Mouse (Mus musculus) liver, embryonic 11.5 days (tissue): ENCODE results near the gene Gm28308. TPM values are rescaled to one million over a fixed set of nuclear protein-coding genes. Genes with fewer than 3 reads are reported as not detected.
A peak's percentile ranks its signal among the peaks of the same experiment; 100 is the strongest.

Experiments used
- ATAC-seq: fragments of 200-750 bp; cut with Nextera tagmentation; replicated peaks from 2 replicates; pipeline ENCODE4 v1.8.0; 2017; ENCODE audit warnings: moderate number of reproducible peaks, mild to moderate bottlenecking, moderate TSS enrichment, moderate library complexity; ENCODE audit not compliant: low FRiP score
- DNase-seq: peaks from one replicate; pipeline ENCODE4 v3.0.0-alpha.2; 2017; ENCODE audit warnings: low spot score
- H3K27ac ChIP-seq: fragments of 300-500 bp; sonication (generic); 2 replicates; pipeline ENCODE4 v1.5.1; 2014; ENCODE audit warnings: mild to moderate bottlenecking, low read depth, low read length, control low read depth
- H3K27me3 ChIP-seq: fragments of 300-500 bp; sonication (generic); replicated peaks from 2 replicates; pipeline ENCODE4 v1.6.1; 2014; ENCODE audit warnings: low read length, mixed read lengths; ENCODE audit not compliant: control insufficient read depth, insufficient read depth
- H3K36me3 ChIP-seq: fragments of 300-500 bp; sonication (generic); 2 replicates; pipeline ENCODE4 v1.6.1; 2014; ENCODE audit warnings: mild to moderate bottlenecking, low read length, moderate library complexity, mixed read lengths; ENCODE audit not compliant: control insufficient read depth, insufficient read depth
- H3K4me1 ChIP-seq: fragments of 300-500 bp; sonication (generic); replicated peaks from 2 replicates; pipeline ENCODE4 v1.6.1; 2014; ENCODE audit warnings: low read length, mixed read lengths; ENCODE audit not compliant: control insufficient read depth, insufficient read depth
- H3K4me2 ChIP-seq: fragments of 300-500 bp; sonication (generic); 2 replicates; pipeline ENCODE4 v1.6.1; 2014; ENCODE audit warnings: mild to moderate bottlenecking, control low read depth, moderate library complexity
- H3K4me3 ChIP-seq: fragments of 300-500 bp; sonication (generic); 2 replicates; pipeline ENCODE4 v1.5.1; 2014; ENCODE audit warnings: low read depth, low read length, control low read depth
- H3K9ac ChIP-seq: fragments of 300-500 bp; sonication (generic); 2 replicates; pipeline ENCODE4 v1.6.1; 2014; ENCODE audit warnings: low read depth, low read length, control low read depth
- H3K9me3 ChIP-seq: fragments of 300-500 bp; sonication (generic); 2 replicates; pipeline ENCODE4 v1.6.1; 2016; ENCODE audit warnings: low read length, inconsistent platforms, mixed read lengths; ENCODE audit not compliant: control insufficient read depth
- WGBS: fragments of 180-500 bp; shearing (Covaris S2); extraction: QIAGEN DNeasy Blood & Tissue Kit; methylation state at CpG from one replicate; pipeline ENCODE4 v1.1.7; 2014; 5-methylcytosine and 5-hydroxymethylcytosine counted together
- polyA plus RNA-seq: library from polyadenylated mRNA; unstranded; fragments of >200 nt; fragmentation: Nextera tagmentation; extraction: Ambion mirVana; gene quantifications from 2 replicates; pipeline ENCODE4 v1.2.1, GENCODE M21; 2014

The Gm28308 gene
- polyA plus RNA-seq, 1 experiment from 2014 or later: not detected

GRCm38 (mm10) chr6:52235267-52235666 lies 22.1 kb upstream of the Gm28308 start:
- no peaks in the 10 kb centered on the region for H3K4me1 ChIP-seq
- peaks cover 96% of the 10 kb centered on the region for H3K27me3 ChIP-seq
- ATAC-seq: no peak
- no peak overlapping the region for H3K27ac ChIP-seq
- no peak for DNase-seq
- H3K36me3 ChIP-seq: no peaks in the 10 kb centered on the region
- no peaks in the 10 kb centered on the region for H3K9me3 ChIP-seq
- H3K4me2 ChIP-seq: no peak overlapping the region
- 29% methylated on average over 9 of the region's 9 CpGs for WGBS
- H3K9ac ChIP-seq: no peak overlapping the region
- H3K4me3 ChIP-seq: no peak overlapping the region

GRCm38 (mm10) chr6:52234428-52235140 lies 21.4 kb upstream of the Gm28308 start:
- 2% methylated on average over 67 of the region's 68 CpGs for WGBS
- no peak for ATAC-seq
- peak overlapping the region; percentile 26 for H3K4me3 ChIP-seq

GRCm38 (mm10) chr6:52233546-52234427 lies 20.6 kb upstream of the Gm28308 start:
- ATAC-seq: no peak

More at GRCm38 (mm10) chr6:52234428-52235140, 21.4 kb upstream of the Gm28308 start:
- no peak for DNase-seq
- Histone ChIP-seq H3K9ac (no peak overlapping the region), H3K9me3 (no peaks in the 10 kb centered on the region), H3K4me1 (no peaks in the 10 kb centered on the region), H3K27ac (no peak overlapping the region), H3K27me3 (peaks cover 96% of the 10 kb centered on the region), H3K4me2 (no peak overlapping the region), H3K36me3 (no peaks in the 10 kb centered on the region)

GRCm38 (mm10) chr6:52232984-52233545 lies 19.9 kb upstream of the Gm28308 start:
- Histone ChIP-seq H3K36me3 (no peaks in the 10 kb centered on the region), H3K9ac (no peak overlapping the region), H3K4me3 (no peak overlapping the region), H3K4me2 (no peak overlapping the region; the same call in 1 of the 2 replicates), H3K27me3 (peaks cover 96% of the 10 kb centered on the region), H3K4me1 (no peaks in the 10 kb centered on the region), H3K9me3 (no peaks in the 10 kb centered on the region), H3K27ac (no peak overlapping the region)
- ATAC-seq (no peak), DNase-seq (no peak)
- WGBS: 3% methylated on average over 23 of the region's 23 CpGs

More at GRCm38 (mm10) chr6:52233546-52234427, 20.6 kb upstream of the Gm28308 start:
- no peak for DNase-seq
- 2% methylated on average over 70 of the region's 70 CpGs for WGBS
- no peak overlapping the region for H3K9ac ChIP-seq
- H3K36me3 ChIP-seq: no peaks in the 10 kb centered on the region
- H3K27ac ChIP-seq: no peak overlapping the region
- no peak overlapping the region for H3K4me2 ChIP-seq
- H3K9me3 ChIP-seq: no peaks in the 10 kb centered on the region
- H3K4me1 ChIP-seq: no peaks in the 10 kb centered on the region
- H3K27me3 ChIP-seq: peaks cover 98% of the 10 kb centered on the region
- peak overlapping the region; percentile 26 for H3K4me3 ChIP-seq

GRCm38 (mm10) chr6:52232568-52232965 lies 19.4 kb upstream of the Gm28308 start:
- no peaks in the 10 kb centered on the region for H3K36me3 ChIP-seq
- H3K4me3 ChIP-seq: 0 out of 2 replicates have a peak overlapping the region, but pooled peaks have one; percentile 1
- WGBS: 1% methylated on average over 18 of the region's 18 CpGs
- peak overlapping the region; percentile 23; the same call in 1 of the 2 replicates for H3K4me2 ChIP-seq
- DNase-seq (no peak), ATAC-seq (no peak)
- H3K4me1 ChIP-seq: no peaks in the 10 kb centered on the region
- no peak overlapping the region for H3K27ac ChIP-seq
- H3K9ac ChIP-seq: no peak overlapping the region
- H3K27me3 ChIP-seq: peaks cover 96% of the 10 kb centered on the region
- H3K9me3 ChIP-seq: no peaks in the 10 kb centered on the region

DNA sequence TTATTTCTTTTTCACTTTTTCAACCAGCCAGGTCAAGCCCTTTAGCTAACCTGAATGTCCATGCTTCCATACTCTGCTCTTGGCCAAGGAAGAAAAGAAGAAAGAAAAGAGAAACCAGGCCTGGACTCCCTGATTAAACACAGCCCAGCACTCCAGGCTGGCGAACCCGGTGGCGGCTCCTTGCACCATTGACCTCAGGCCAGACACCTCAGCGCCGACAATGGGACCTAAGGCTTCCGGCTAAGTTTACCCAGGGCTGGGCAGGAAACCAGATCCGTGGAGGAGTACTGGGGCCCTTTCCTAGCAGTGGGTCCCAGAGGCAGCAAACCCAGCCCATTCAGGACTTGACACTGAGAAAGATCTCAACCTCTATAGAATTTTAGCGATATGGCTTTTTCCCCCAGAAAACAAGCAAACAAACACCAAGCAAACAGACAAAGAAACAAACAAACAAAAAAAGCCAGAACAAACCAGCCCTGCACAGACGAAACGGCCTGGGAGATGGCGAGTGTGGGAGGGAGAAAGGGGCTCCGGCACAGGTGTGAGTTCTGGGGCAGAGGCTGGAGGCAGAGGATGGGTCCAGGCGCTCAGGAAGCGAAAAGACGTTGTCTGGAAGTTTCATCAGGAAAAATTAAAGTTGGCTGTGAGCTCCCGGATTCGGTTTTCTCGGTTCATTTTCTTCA lies 18.9 kb upstream of the Gm28308 start:
- Histone ChIP-seq H3K27me3 (peaks cover 96% of the 10 kb centered on the region), H3K4me3 (0 out of 2 replicates have a peak overlapping the region, but pooled peaks have one; percentile 1), H3K36me3 (no peaks in the 10 kb centered on the region), H3K9ac (no peak overlapping the region), H3K4me2 (no peak overlapping the region; the same call in 1 of the 2 replicates), H3K4me1 (no peaks in the 10 kb centered on the region), H3K9me3 (no peaks in the 10 kb centered on the region), H3K27ac (no peak overlapping the region)
- ATAC-seq: no peak
- DNase-seq: no peak
- WGBS: 2% methylated on average over 18 of the region's 18 CpGs

DNA sequence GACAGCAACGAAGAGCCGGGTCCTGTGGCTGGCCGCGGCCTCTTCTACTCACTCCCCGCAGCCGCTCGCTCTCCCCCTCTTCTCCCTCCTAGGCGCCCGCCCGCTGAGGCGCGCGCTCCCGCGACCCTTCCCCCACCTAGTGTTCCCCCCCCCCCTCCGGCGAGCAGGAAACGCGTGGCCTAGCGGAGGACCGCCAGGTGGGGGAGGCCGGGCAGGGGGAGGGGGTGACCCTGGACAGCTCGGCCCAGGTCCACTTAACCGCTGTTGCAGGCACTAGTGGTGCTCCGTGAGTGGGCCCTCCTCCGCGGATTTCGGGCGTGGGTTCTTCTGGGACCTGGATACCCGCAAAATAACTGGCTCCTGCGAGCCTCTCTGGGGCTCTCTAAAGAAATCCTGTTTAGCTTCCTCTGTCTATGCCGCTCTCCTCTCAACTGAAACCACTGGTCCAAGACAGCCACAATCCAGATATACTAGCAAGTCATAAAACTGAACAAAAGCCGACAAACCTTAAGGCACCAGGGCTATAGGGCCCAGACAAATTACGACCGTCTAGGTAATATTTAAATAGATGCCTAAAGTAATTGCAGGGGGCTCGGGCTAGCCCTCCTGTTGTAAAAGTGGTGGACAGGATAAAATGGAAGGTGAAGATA lies 17.5 kb upstream of the Gm28308 start, which contains the start of gene Hoxa9:
Gene Hoxa9 (minus strand): TSS at position 574 of the 650 bp plus-strand sequence.
- Histone ChIP-seq H3K4me3 (peak within 1 kb of the TSS; percentile 23), H3K4me2 (no peak within 1 kb of the TSS), H3K4me1 (no peaks in the 10 kb centered on the region), H3K9ac (no peak within 1 kb of the TSS), H3K27ac (no peak within 1 kb of the TSS), H3K36me3 (no peaks in the 10 kb centered on the region), H3K27me3 (peaks cover 96% of the 10 kb centered on the region), H3K9me3 (no peaks in the 10 kb centered on the region)
- DNase-seq (no peak), ATAC-seq (no peak)
- WGBS: 2% methylated on average over 33 of the region's 36 CpGs
